Mouse (Mus musculus) hindbrain, embryonic 16.5 days (tissue): Measurements from ENCODE around the gene B230118H07Rik. TPM values are rescaled to one million over a fixed set of nuclear protein-coding genes. Genes with fewer than 3 reads are reported as not detected.

Experiments
- ATAC-seq: fragments of 200-750 bp; cut with Nextera tagmentation; 2 replicates; pipeline ENCODE4 v1.8.0; 2017; ENCODE audit warnings: moderate TSS enrichment, moderate library complexity
- H3K27ac ChIP-seq: fragments of 300-500 bp; sonication (generic); 2 replicates; pipeline ENCODE4 v1.5.1; 2014; ENCODE audit warnings: low read depth, mild to moderate bottlenecking, control low read depth, low read length, moderate library complexity
- H3K27me3 ChIP-seq: fragments of 300-500 bp; sonication (generic); replicated peaks from 2 replicates; pipeline ENCODE4 v1.6.1; 2014; ENCODE audit warnings: low read length; ENCODE audit not compliant: control insufficient read depth, insufficient read depth
- H3K36me3 ChIP-seq: fragments of 300-500 bp; sonication (generic); 2 replicates; pipeline ENCODE4 v1.6.1; 2014; ENCODE audit warnings: mild to moderate bottlenecking, low read length, moderate library complexity, mixed read lengths; ENCODE audit not compliant: control insufficient read depth, insufficient read depth
- H3K4me1 ChIP-seq: fragments of 300-500 bp; sonication (generic); 2 replicates; pipeline ENCODE4 v1.6.1; 2014; ENCODE audit warnings: low read depth, low read length; ENCODE audit not compliant: control insufficient read depth, insufficient read depth
- H3K4me2 ChIP-seq: fragments of 300-500 bp; sonication (generic); 2 replicates; pipeline ENCODE4 v1.6.1; 2014; ENCODE audit warnings: mild to moderate bottlenecking, low read length, control low read depth, moderate library complexity
- H3K4me3 ChIP-seq: fragments of 300-500 bp; sonication (generic); 2 replicates; pipeline ENCODE4 v1.5.1; 2014; ENCODE audit warnings: mild to moderate bottlenecking, low read length, control low read depth, moderate library complexity
- H3K9ac ChIP-seq: fragments of 300-500 bp; sonication (generic); 2 replicates; pipeline ENCODE4 v1.6.1; 2014; ENCODE audit warnings: low read depth, mild to moderate bottlenecking, control low read depth, low read length, moderate library complexity
- H3K9me3 ChIP-seq: fragments of 300-500 bp; sonication (generic); 2 replicates; pipeline ENCODE4 v1.6.1; 2014; ENCODE audit warnings: mild to moderate bottlenecking, low read length, moderate library complexity; ENCODE audit not compliant: control insufficient read depth
- WGBS: fragments of 180-500 bp; shearing (Covaris S2); extraction: QIAGEN DNeasy Blood & Tissue Kit; methylation state at CpG from one replicate; pipeline ENCODE4 v1.1.7; 2014; 5-methylcytosine and 5-hydroxymethylcytosine counted together
- polyA plus RNA-seq: library from polyadenylated mRNA; unstranded; fragments of >200 nt; fragmentation: Nextera tagmentation; extraction: Ambion mirVana; gene quantifications from 2 replicates; pipeline ENCODE4 v1.2.1, GENCODE M21; 2015

Gene B230118H07Rik
- polyA plus RNA-seq, 1 experiment from 2014 or later = 50.5 TPM

GRCm38 (mm10) chr2:101600703-101601102 is 48.6 kb downstream of the B230118H07Rik start:
- Histone ChIP-seq H3K9ac (no peak overlapping the region), H3K4me1 (peaks cover 8% of the 10 kb centered on the region), H3K4me2 (no peak overlapping the region), H3K27me3 (no peaks in the 10 kb centered on the region), H3K4me3 (no peak overlapping the region), H3K27ac (no peak overlapping the region), H3K36me3 (no peaks in the 10 kb centered on the region), H3K9me3 (no peaks in the 10 kb centered on the region)
- ATAC-seq = 0 out of 2 replicates have a peak, but pooled peaks have one; percentile 51
- 18% methylated on average over 8 of the region's 8 CpGs for WGBS

GRCm38 (mm10) chr2:101598190-101599181 is 50.8 kb downstream of the B230118H07Rik start:
- WGBS = 34% methylated on average over 13 of the region's 13 CpGs
- no peaks in the 10 kb centered on the region for H3K27me3 ChIP-seq
- H3K4me3 ChIP-seq = 0 out of 2 replicates have a peak overlapping the region, but pooled peaks have one; percentile 2
- ATAC-seq = peak; percentile 69
- H3K4me2 ChIP-seq = peak overlapping the region; percentile 40
- no peak overlapping the region for H3K9ac ChIP-seq
- peaks cover 8% of the 10 kb centered on the region for H3K4me1 ChIP-seq
- no peaks in the 10 kb centered on the region for H3K9me3 ChIP-seq
- peak overlapping the region; percentile 23; the same call in 1 of the 2 replicates for H3K27ac ChIP-seq
- H3K36me3 ChIP-seq = no peaks in the 10 kb centered on the region

GRCm38 (mm10) chr2:101597186-101597585 is 52.1 kb downstream of the B230118H07Rik start:
- Histone ChIP-seq H3K36me3 (no peaks in the 10 kb centered on the region), H3K9ac (no peak overlapping the region), H3K4me2 (no peak overlapping the region), H3K4me3 (no peak overlapping the region), H3K4me1 (peaks cover 13% of the 10 kb centered on the region), H3K27ac (no peak overlapping the region), H3K27me3 (no peaks in the 10 kb centered on the region), H3K9me3 (no peaks in the 10 kb centered on the region)
- ATAC-seq = no peak

GRCm38 (mm10) chr2:101594681-101595080 is 54.7 kb downstream of the B230118H07Rik start:
- no peak overlapping the region for H3K4me2 ChIP-seq
- 77% methylated on average over 5 of the region's 5 CpGs for WGBS
- H3K36me3 ChIP-seq = no peaks in the 10 kb centered on the region
- H3K4me3 ChIP-seq = no peak overlapping the region
- no peak overlapping the region for H3K27ac ChIP-seq
- no peak for ATAC-seq
- no peaks in the 10 kb centered on the region for H3K9me3 ChIP-seq
- no peak overlapping the region for H3K9ac ChIP-seq
- peaks cover 12% of the 10 kb centered on the region for H3K4me1 ChIP-seq
- H3K27me3 ChIP-seq = no peaks in the 10 kb centered on the region

GRCm38 (mm10) chr2:101592886-101593285 is 56.4 kb downstream of the B230118H07Rik start:
- Histone ChIP-seq H3K9me3 (no peaks in the 10 kb centered on the region), H3K27me3 (no peaks in the 10 kb centered on the region), H3K4me1 (peaks cover 7% of the 10 kb centered on the region), H3K4me2 (no peak overlapping the region), H3K4me3 (no peak overlapping the region), H3K36me3 (no peaks in the 10 kb centered on the region), H3K27ac (no peak overlapping the region), H3K9ac (no peak overlapping the region)
- peak; percentile 54 for ATAC-seq
- WGBS = 50% methylated on average over 8 of the region's 8 CpGs

- Histone ChIP-seq H3K27ac (peak overlapping the region; percentile 10; the same call in 1 of the 2 replicates), H3K4me1 (peaks cover 7% of the 10 kb centered on the region), H3K4me2 (no peak overlapping the region), H3K4me3 (no peak overlapping the region), H3K36me3 (no peaks in the 10 kb centered on the region), H3K9ac (no peak overlapping the region), H3K27me3 (no peaks in the 10 kb centered on the region), H3K9me3 (no peaks in the 10 kb centered on the region)
- ATAC-seq = peak; percentile 63
- 22% methylated on average over 10 of the region's 10 CpGs for WGBS
Observed at GRCm38 (mm10) chr2:101592023-101592841, 57.1 kb downstream of the B230118H07Rik start.

GRCm38 (mm10) chr2:101591356-101591755 is 58.0 kb downstream of the B230118H07Rik start:
- no peak for ATAC-seq
- Histone ChIP-seq H3K27ac (no peak overlapping the region), H3K36me3 (no peaks in the 10 kb centered on the region), H3K9me3 (no peaks in the 10 kb centered on the region), H3K9ac (no peak overlapping the region), H3K4me2 (no peak overlapping the region), H3K4me1 (peaks cover 7% of the 10 kb centered on the region), H3K4me3 (no peak overlapping the region), H3K27me3 (no peaks in the 10 kb centered on the region)
- 44% methylated on average over 8 of the region's 8 CpGs for WGBS

- ATAC-seq = no peak
- H3K4me1 ChIP-seq = no peaks in the 10 kb centered on the region
- H3K9ac ChIP-seq = no peak overlapping the region
- H3K4me2 ChIP-seq = no peak overlapping the region
- no peaks in the 10 kb centered on the region for H3K27me3 ChIP-seq
- no peaks in the 10 kb centered on the region for H3K9me3 ChIP-seq
- 85% methylated on average over 3 of the region's 3 CpGs for WGBS
- no peak overlapping the region for H3K4me3 ChIP-seq
- no peak overlapping the region for H3K27ac ChIP-seq
- H3K36me3 ChIP-seq = no peaks in the 10 kb centered on the region
Observed at GRCm38 (mm10) chr2:101581418-101581817, 67.9 kb downstream of the B230118H07Rik start.

- Histone ChIP-seq H3K36me3 (no peaks in the 10 kb centered on the region), H3K27ac (no peak overlapping the region), H3K4me2 (no peak overlapping the region), H3K27me3 (no peaks in the 10 kb centered on the region), H3K4me3 (no peak overlapping the region), H3K4me1 (no peaks in the 10 kb centered on the region), H3K9me3 (no peaks in the 10 kb centered on the region), H3K9ac (no peak overlapping the region)
- no peak for ATAC-seq
- 82% methylated on average over 3 of the region's 3 CpGs for WGBS
Observed at GRCm38 (mm10) chr2:101580977-101581376, 68.4 kb downstream of the B230118H07Rik start.
